Mouse (Mus musculus): ENCODE measurements around the gene Prss8. TPM values are rescaled to one million over a fixed set of nuclear protein-coding genes. Genes with fewer than 3 reads are reported as not detected.

Prss8 gene
- total and polyA plus RNA-seq, 3 experiments: 0.12 to 0.21 TPM; not detected in 1

GRCm38 (mm10) chr7:127899997-127900396 lies 29.9 kb downstream of the Prss8 start:
- Histone ChIP-seq H3K4me1 (ENCODE audit: control insufficient read depth in 1 of 2, insufficient read depth in 2 of 2, low read length in 2 of 2) (peaks cover 23 to 46% of the 10 kb centered on the region in 2 experiments), H3K27ac (ENCODE audit: control insufficient read depth, low read depth, low read length) (peak overlapping the region; percentile 28)

DNA sequence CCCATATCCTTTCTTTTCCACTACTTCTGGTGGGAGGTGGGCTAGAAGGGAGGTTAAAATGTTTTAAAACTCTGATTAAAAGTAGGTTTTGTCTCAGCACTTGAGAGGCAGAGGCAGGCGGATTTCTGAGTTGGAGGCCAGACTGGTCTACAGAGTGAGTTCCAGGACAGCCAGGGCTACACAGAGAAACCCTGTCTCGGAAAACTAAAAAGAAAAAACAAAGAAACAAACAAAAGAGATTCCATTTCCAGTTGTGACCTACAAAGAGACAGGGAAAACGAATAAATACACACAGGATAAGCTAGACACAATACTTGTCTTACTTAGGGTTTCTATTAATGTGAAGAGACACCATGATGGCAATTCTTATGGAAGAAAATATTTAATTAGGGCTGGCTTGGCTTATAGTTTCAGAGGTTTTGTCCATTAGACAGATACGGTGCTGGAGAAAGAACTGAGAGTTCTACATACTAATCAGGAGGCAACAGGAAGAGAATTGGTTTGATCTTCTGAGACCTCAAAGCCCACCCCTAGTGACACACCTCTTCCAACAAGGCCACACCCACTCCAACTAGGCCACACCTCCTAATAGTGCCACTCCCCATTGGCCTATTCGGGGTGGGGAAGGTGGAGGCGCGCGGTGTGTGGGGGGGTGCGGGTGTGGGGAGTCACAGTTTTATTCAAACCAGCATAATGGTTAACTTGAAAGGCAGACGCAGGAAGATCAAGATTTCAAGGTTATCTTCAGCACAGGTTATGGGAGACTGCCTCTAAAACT lies 31.5 kb downstream of the Prss8 start:
- Histone ChIP-seq H3K79me2 (ENCODE audit: control insufficient read depth, insufficient read depth, low read length, poor library complexity) (no peaks in the 10 kb centered on the region), H3K9me3 (replicated peaks; ENCODE audit: insufficient read depth, low read length) (no peaks in the 10 kb centered on the region), H3K4me3 (ENCODE audit: control insufficient read depth in 1 of 2, insufficient read depth in 1 of 2, low read depth in 2 of 2, low read length in 2 of 2) (peak overlapping the region; percentile 29 to 66), H3K27me3 (ENCODE audit: control insufficient read depth in 1 of 2, insufficient read depth in 2 of 2, low read length in 2 of 2) (no peaks in the 10 kb centered on the region), H3K4me1 (ENCODE audit: control insufficient read depth in 1 of 2, insufficient read depth in 2 of 2, low read length in 2 of 2) (peaks cover 23 to 44% of the 10 kb centered on the region in 2 experiments), H3K9ac (ENCODE audit: control insufficient read depth, low read depth, low read length, poor library complexity, severe bottlenecking) (peak overlapping the region; percentile 27), H3K27ac (ENCODE audit: control insufficient read depth, low read depth, low read length) (0 out of 2 replicates have a peak overlapping the region, but pooled peaks have one; percentile 58), H3K36me3 (ENCODE audit: control insufficient read depth in 1 of 2, insufficient read depth in 2 of 2, low read length in 2 of 2) (peaks cover 0 to 27% of the 10 kb centered on the region in 2 experiments; a peak in 2 of 4 replicates)
- peak; percentile 83 for DNase-seq (ENCODE audit: low read depth, low spot score)
- TF ChIP-seq ZKSCAN1 (IDR thresholded peaks at IDR 0.05; ENCODE audit: low read depth, low read length) (no peak), UBTF (IDR thresholded peaks at IDR 0.05; ENCODE audit: borderline replicate concordance, insufficient read depth, low read depth, low read length) (no peak), MAZ (IDR thresholded peaks at IDR 0.05; ENCODE audit: low read depth, low read length) (0 out of 2 replicates have a peak, but pooled peaks have one; percentile 26), HCFC1 (IDR thresholded peaks at IDR 0.05; ENCODE audit: low read depth, low read length) (peak; percentile 16; the same call in 1 of the 2 replicates), TCF12 (IDR thresholded peaks at IDR 0.05; ENCODE audit: low read depth, low read length) (no peak), POLR2AphosphoS2 (IDR thresholded peaks at IDR 0.05; ENCODE audit: low read length) (no peak), CHD1 (IDR thresholded peaks at IDR 0.05; ENCODE audit: low read depth, low read length) (no peak), RAD21 (IDR thresholded peaks at IDR 0.05; ENCODE audit: low read depth, low read length) (no peak), TBP (IDR thresholded peaks at IDR 0.05; ENCODE audit: low read depth, low read length) (peak; percentile 76), MXI1 (IDR thresholded peaks at IDR 0.05; ENCODE audit: low read depth, low read length) (no peak), GABPA (IDR thresholded peaks at IDR 0.05; ENCODE audit: low read depth, low read length) (no peak), CTCF (IDR thresholded peaks at IDR 0.05 in 2 of 3, conservative IDR thresholded peaks at IDR 0.05 in 1 of 3; ENCODE audit: control insufficient read depth in 1 of 3, insufficient read depth in 1 of 3, low read depth in 2 of 3, low read length in 3 of 3, poor library complexity in 1 of 3, severe bottlenecking in 1 of 3) (no peak), CHD2 (IDR thresholded peaks at IDR 0.05; ENCODE audit: low read length) (no peak), POLR2AphosphoS5 (IDR thresholded peaks at IDR 0.05; ENCODE audit: borderline replicate concordance, low read depth, low read length) (no peak), MEF2A (IDR thresholded peaks at IDR 0.05; ENCODE audit: extremely low read depth, insufficient replicate concordance, low read depth, low read length, poor library complexity, severe bottlenecking) (no peak), NRF1 (IDR thresholded peaks at IDR 0.05; ENCODE audit: insufficient read depth, low read depth, low read length, poor library complexity, severe bottlenecking) (no peak), ZNF384 (IDR thresholded peaks at IDR 0.05; ENCODE audit: low read depth, low read length) (no peak)

More at GRCm38 (mm10) chr7:127899997-127900396, 29.9 kb downstream of the Prss8 start:
- Histone ChIP-seq H3K9me3 (replicated peaks; ENCODE audit: insufficient read depth, low read length) (no peaks in the 10 kb centered on the region), H3K36me3 (ENCODE audit: control insufficient read depth in 1 of 2, insufficient read depth in 2 of 2, low read length in 2 of 2) (peaks cover 0 to 27% of the 10 kb centered on the region in 2 experiments; a peak in 2 of 4 replicates), H3K79me2 (ENCODE audit: control insufficient read depth, insufficient read depth, low read length, poor library complexity) (peaks cover 3% of the 10 kb centered on the region; the same call in 1 of the 2 replicates), H3K27me3 (ENCODE audit: control insufficient read depth in 1 of 2, insufficient read depth in 2 of 2, low read length in 2 of 2) (no peaks in the 10 kb centered on the region), H3K9ac (ENCODE audit: control insufficient read depth, low read depth, low read length, poor library complexity, severe bottlenecking) (peak overlapping the region; percentile 2), H3K4me3 (ENCODE audit: control insufficient read depth in 1 of 2, insufficient read depth in 1 of 2, low read depth in 2 of 2, low read length in 2 of 2) (peak overlapping the region in 1 of 2 experiments; percentile 28; a peak in 2 of 4 replicates)
- peak; percentile 53 for DNase-seq (ENCODE audit: low read depth, low spot score)
- TF ChIP-seq CTCF (IDR thresholded peaks at IDR 0.05 in 2 of 3, conservative IDR thresholded peaks at IDR 0.05 in 1 of 3; ENCODE audit: control insufficient read depth in 1 of 3, insufficient read depth in 1 of 3, low read depth in 2 of 3, low read length in 3 of 3, poor library complexity in 1 of 3, severe bottlenecking in 1 of 3) (no peak), CHD2 (IDR thresholded peaks at IDR 0.05; ENCODE audit: low read length) (0 out of 2 replicates have a peak, but pooled peaks have one; percentile 11), NRF1 (IDR thresholded peaks at IDR 0.05; ENCODE audit: insufficient read depth, low read depth, low read length, poor library complexity, severe bottlenecking) (no peak), ZNF384 (IDR thresholded peaks at IDR 0.05; ENCODE audit: low read depth, low read length) (no peak), UBTF (IDR thresholded peaks at IDR 0.05; ENCODE audit: borderline replicate concordance, insufficient read depth, low read depth, low read length) (no peak), EP300 (IDR thresholded peaks at IDR 0.05; ENCODE audit: low read depth in 1 of 2, low read length in 2 of 2) (peak in 1 of 2 experiments; percentile 59; a peak in 3 of 4 replicates), MXI1 (IDR thresholded peaks at IDR 0.05; ENCODE audit: low read depth, low read length) (no peak; the same call in 1 of the 2 replicates), POLR2A (IDR thresholded peaks at IDR 0.05; ENCODE audit: control insufficient read depth in 1 of 2, insufficient read depth in 1 of 2, low read depth in 1 of 2, low read length in 2 of 2, poor library complexity in 1 of 2) (no peak), GABPA (IDR thresholded peaks at IDR 0.05; ENCODE audit: low read depth, low read length) (no peak), POLR2AphosphoS2 (IDR thresholded peaks at IDR 0.05; ENCODE audit: low read length) (no peak), SMC3 (IDR thresholded peaks at IDR 0.05; ENCODE audit: low read depth, low read length) (no peak), ETS1 (IDR thresholded peaks at IDR 0.05; ENCODE audit: low read depth, low read length) (peak; percentile 51), TAL1 (IDR thresholded peaks at IDR 0.05; ENCODE audit: low read length) (peak; percentile 37; the same call in 1 of the 2 replicates), JUND (IDR thresholded peaks at IDR 0.05; ENCODE audit: low read depth, low read length) (no peak), MAZ (IDR thresholded peaks at IDR 0.05; ENCODE audit: low read depth, low read length) (no peak), ZC3H11A (IDR thresholded peaks at IDR 0.05; ENCODE audit: low read depth, low read length) (no peak), NELFE (IDR thresholded peaks at IDR 0.05; ENCODE audit: low read depth, low read length) (no peak), ZMIZ1 (IDR thresholded peaks at IDR 0.05; ENCODE audit: low read depth, low read length) (no peak), ELF1 (IDR thresholded peaks at IDR 0.05; ENCODE audit: low read depth, low read length) (no peak), MAFK (IDR thresholded peaks at IDR 0.05; ENCODE audit: borderline replicate concordance, low read depth, low read length) (no peak), E2F4 (IDR thresholded peaks at IDR 0.05; ENCODE audit: borderline replicate concordance, low read depth, low read length) (no peak), HCFC1 (IDR thresholded peaks at IDR 0.05; ENCODE audit: low read depth, low read length) (no peak), MEF2A (IDR thresholded peaks at IDR 0.05; ENCODE audit: extremely low read depth, insufficient replicate concordance, low read depth, low read length, poor library complexity, severe bottlenecking) (no peak), GATA1 (IDR thresholded peaks at IDR 0.05; ENCODE audit: low read depth, low read length) (peak; percentile 55), ZKSCAN1 (IDR thresholded peaks at IDR 0.05; ENCODE audit: low read depth, low read length) (no peak), TCF12 (IDR thresholded peaks at IDR 0.05; ENCODE audit: low read depth, low read length) (peak; percentile 47; the same call in 1 of the 2 replicates), USF1 (IDR thresholded peaks at IDR 0.05; ENCODE audit: low read depth, low read length) (0 out of 2 replicates have a peak, but pooled peaks have one; percentile 13)
